In the genomic region with DNA sequence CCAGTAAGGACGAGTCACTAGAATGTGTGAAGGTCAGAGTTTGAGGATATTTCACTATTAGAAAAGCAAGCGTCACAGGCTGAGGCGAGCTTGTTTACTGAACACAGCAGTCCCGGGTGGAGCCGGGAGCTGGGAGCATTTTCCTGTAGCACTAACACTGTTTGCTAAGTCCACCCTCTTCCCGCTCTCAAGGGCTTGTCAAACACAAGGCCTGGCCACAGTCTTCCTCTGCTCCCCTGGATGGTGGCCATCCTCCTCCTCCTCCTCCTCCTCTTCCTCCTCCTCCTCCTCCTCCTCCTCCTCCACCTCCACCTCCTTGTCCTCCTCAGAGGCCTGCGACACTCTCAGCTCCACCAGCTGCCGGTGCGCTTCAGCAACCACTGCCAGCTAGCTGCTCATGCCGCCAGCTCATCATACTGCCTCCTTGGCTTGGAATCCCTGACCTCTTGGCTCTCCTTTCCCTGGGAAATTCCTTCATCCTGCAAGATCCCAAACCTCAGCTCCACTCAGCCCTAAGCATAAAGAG, we compare ENCODE assay signal across 8 mouse cellular contexts. TPM values are rescaled to one million over a fixed set of nuclear protein-coding genes. Genes with fewer than 3 reads are reported as not detected.
DNase-seq lines count a peak whose midpoint lies in the region; ATAC-seq and TF ChIP-seq lines count a peak whose summit lies in the region.

No protein-coding gene starts in this region.

- H3K4me2 ChIP-seq in embryonic facial prominence, embryonic 15.5 days (replicated peaks): no peak overlapping the region
- peak overlapping the region; percentile 34 for H3K4me2 ChIP-seq in stomach, embryonic 15.5 days

- no peak for TF ChIP-seq POLR2A in spleen, adult 2 months (IDR thresholded peaks at IDR 0.05; ENCODE audit: low read depth, low read length)

- H3K9me3 ChIP-seq in embryonic facial prominence, embryonic 15.5 days (replicated peaks): no peaks in the 10 kb centered on the region
- H3K9me3 ChIP-seq in stomach, embryonic 15.5 days: no peaks in the 10 kb centered on the region

- no peak overlapping the region for H3K9ac ChIP-seq in embryonic facial prominence, embryonic 15.5 days
- no peak overlapping the region for H3K9ac ChIP-seq in stomach, embryonic 15.5 days

- H3K4me3 ChIP-seq in spleen, adult 2 months (ENCODE audit: extremely low read depth, insufficient read depth, insufficient read length): no peak overlapping the region
- no peak overlapping the region for H3K4me3 ChIP-seq in embryonic facial prominence, embryonic 15.5 days (replicated peaks)
- no peak overlapping the region for H3K4me3 ChIP-seq in stomach, embryonic 15.5 days (replicated peaks)

- H3K36me3 ChIP-seq in spleen, adult 2 months (ENCODE audit: control insufficient read depth, insufficient read depth, low read length): no peaks in the 10 kb centered on the region
- no peaks in the 10 kb centered on the region for H3K36me3 ChIP-seq in embryonic facial prominence, embryonic 15.5 days
- no peaks in the 10 kb centered on the region for H3K36me3 ChIP-seq in stomach, embryonic 15.5 days

- WGBS in spleen, adult 2 months: 66% methylated on average over 9 of the region's 10 CpGs
- 42% methylated on average over 9 of the region's 10 CpGs for WGBS in embryonic facial prominence, embryonic 15.5 days
- WGBS in stomach, embryonic 15.5 days: 15% methylated on average over 9 of the region's 10 CpGs

- TF ChIP-seq CTCF in spleen, adult 2 months (IDR thresholded peaks at IDR 0.05; ENCODE audit: extremely low read depth, insufficient read depth, insufficient read length, insufficient replicate concordance): no peak

- no peak for ATAC-seq in embryonic facial prominence, embryonic 15.5 days (ENCODE audit: insufficient number of reproducible peaks, low FRiP score, low TSS enrichment, low read depth)
- no peak for ATAC-seq in stomach, embryonic 15.5 days (ENCODE audit: insufficient read depth, low FRiP score, low read depth)
- no peak for ATAC-seq in megakaryocyte-erythroid progenitor cell, adult 5-6 weeks (replicated peaks; ENCODE audit: low FRiP score, low TSS enrichment, poor library complexity, severe bottlenecking)

- peak overlapping the region; percentile 88 for H3K27ac ChIP-seq in spleen, adult 2 months (ENCODE audit: insufficient read depth, low read length)
- H3K27ac ChIP-seq in embryonic facial prominence, embryonic 15.5 days (replicated peaks): peak overlapping the region; percentile 24
- peak overlapping the region; percentile 87 for H3K27ac ChIP-seq in stomach, embryonic 15.5 days

- peaks cover 10% of the 10 kb centered on the region; the same call in 1 of the 2 replicates for H3K4me1 ChIP-seq in spleen, adult 2 months (ENCODE audit: control insufficient read depth, insufficient read depth, insufficient read length)
- peaks cover 11% of the 10 kb centered on the region for H3K4me1 ChIP-seq in embryonic facial prominence, embryonic 15.5 days
- H3K4me1 ChIP-seq in stomach, embryonic 15.5 days: peaks cover 14% of the 10 kb centered on the region

- peak in 1 of 2 experiments; percentile 3 for DNase-seq in spleen, adult 2 months (ENCODE audit: low read depth in 1 of 2, low spot score in 2 of 2)
- no peak for DNase-seq in spleen, adult 12 weeks (ENCODE audit: low spot score)
- peak; percentile 38 for DNase-seq in heart, postnatal 4 days
- DNase-seq in liver: peak; percentile 6
- no peak for DNase-seq in Muller cell, postnatal 12 days (ENCODE audit: inconsistent ontology term)

- H3K27me3 ChIP-seq in spleen, adult 2 months (ENCODE audit: control insufficient read depth, insufficient read depth, low read length): no peaks in the 10 kb centered on the region
- no peaks in the 10 kb centered on the region for H3K27me3 ChIP-seq in embryonic facial prominence, embryonic 15.5 days
- no peaks in the 10 kb centered on the region for H3K27me3 ChIP-seq in stomach, embryonic 15.5 days (replicated peaks)

RNA-seq across cellular contexts. Expression of gene Ncor1, which starts 37.0 kb away (rescaled TPM):
- 78.5 and 84.5 TPM in 2 replicates for polyA plus RNA-seq in spleen, adult 2 months (2012; rRNA removed)
- polyA plus RNA-seq in embryonic facial prominence, embryonic 15.5 days (2015; fragmentation: Nextera tagmentation; extraction: Ambion mirVana): 157 and 163 TPM in 2 replicates
- 100 to 1,000 TPM; 137 to 151 TPM for total RNA-seq in heart, postnatal 4 days (2021)
- 140 and 155 TPM in 2 replicates for polyA plus RNA-seq in stomach, embryonic 15.5 days (2015; fragmentation: Nextera tagmentation; extraction: Ambion mirVana)
- total RNA-seq in megakaryocyte-erythroid progenitor cell, adult 5-6 weeks (2014; fragmentation: Nextera tagmentation): 282 and 352 TPM in 2 replicates
- total RNA-seq in megakaryocyte-erythroid progenitor cell, adult 5-6 weeks (2017): 261 and 277 TPM in 2 replicates

RNA-seq across cellular contexts. Expression of gene Pigl, which starts 37.1 kb away (rescaled TPM):
- 4.1 and 4.5 TPM in 2 replicates for polyA plus RNA-seq in spleen, adult 2 months (2012; rRNA removed)
- polyA plus RNA-seq in embryonic facial prominence, embryonic 15.5 days (2015; fragmentation: Nextera tagmentation; extraction: Ambion mirVana): 8.1 and 9.2 TPM in 2 replicates
- total RNA-seq in heart, postnatal 4 days (2021): 1 to 10 TPM; 3.9 to 4.5 TPM
- polyA plus RNA-seq in stomach, embryonic 15.5 days (2015; fragmentation: Nextera tagmentation; extraction: Ambion mirVana): 9.4 and 11.4 TPM in 2 replicates
- total RNA-seq in megakaryocyte-erythroid progenitor cell, adult 5-6 weeks (2014; fragmentation: Nextera tagmentation): 10.6 and 12.0 TPM in 2 replicates
- total RNA-seq in megakaryocyte-erythroid progenitor cell, adult 5-6 weeks (2017): 2.0 and 3.2 TPM in 2 replicates

RNA-seq across cellular contexts. Expression of gene Cenpv, which starts 43.7 kb away (rescaled TPM):
- 8.5 and 9.4 TPM in 2 replicates for polyA plus RNA-seq in spleen, adult 2 months (2012; rRNA removed)
- polyA plus RNA-seq in embryonic facial prominence, embryonic 15.5 days (2015; fragmentation: Nextera tagmentation; extraction: Ambion mirVana): 29.0 and 32.0 TPM in 2 replicates
- 10 to 100 TPM; 23.8 to 25.7 TPM for total RNA-seq in heart, postnatal 4 days (2021)
- 29.0 and 30.3 TPM in 2 replicates for polyA plus RNA-seq in stomach, embryonic 15.5 days (2015; fragmentation: Nextera tagmentation; extraction: Ambion mirVana)
- 113 and 115 TPM in 2 replicates for total RNA-seq in megakaryocyte-erythroid progenitor cell, adult 5-6 weeks (2014; fragmentation: Nextera tagmentation)
- 56.1 and 64.9 TPM in 2 replicates for total RNA-seq in megakaryocyte-erythroid progenitor cell, adult 5-6 weeks (2017)

RNA-seq across cellular contexts. Expression of gene Ubb, which starts 55.6 kb away (rescaled TPM):
- 1,229 and 1,312 TPM in 2 replicates for polyA plus RNA-seq in spleen, adult 2 months (2012; rRNA removed)
- polyA plus RNA-seq in embryonic facial prominence, embryonic 15.5 days (2015; fragmentation: Nextera tagmentation; extraction: Ambion mirVana): 3,288 and 3,376 TPM in 2 replicates
- 100 to 1,000 TPM; 828 to 847 TPM for total RNA-seq in heart, postnatal 4 days (2021)
- polyA plus RNA-seq in stomach, embryonic 15.5 days (2015; fragmentation: Nextera tagmentation; extraction: Ambion mirVana): 2,363 and 2,756 TPM in 2 replicates
- 729 and 731 TPM in 2 replicates for total RNA-seq in megakaryocyte-erythroid progenitor cell, adult 5-6 weeks (2014; fragmentation: Nextera tagmentation)
- total RNA-seq in megakaryocyte-erythroid progenitor cell, adult 5-6 weeks (2017): 1,059 and 1,094 TPM in 2 replicates

Comparison
In these comparisons a context has a peak if more than half of its experiments do, and no peak if none do; other contexts are left out.
1. DNase-seq: peak in heart, postnatal 4 days (single experiment) and liver (single experiment); none in spleen, adult 12 weeks (single experiment) and Muller cell, postnatal 12 days (single experiment).
2. H3K27ac ChIP-seq: peak in every context shown above with its lines; median percentile 88 in spleen, adult 2 months; 87 in stomach, embryonic 15.5 days; 24 in embryonic facial prominence, embryonic 15.5 days.